Mouse (Mus musculus) embryonic fibroblast, embryonic 13.5 days (primary cell): ENCODE data around the gene Dlat.

Experiments
- CTCF ChIP-seq: IDR thresholded peaks from 2 replicates; pipeline ENCODE4 v1.5.1; 2011; ENCODE audit warnings: mild to moderate bottlenecking, control low read depth, low read length, moderate library complexity, borderline replicate concordance; ENCODE audit not compliant: insufficient read depth
- POLR2A ChIP-seq: IDR thresholded peaks from 2 replicates; pipeline ENCODE4 v1.6.1; 2011; ENCODE audit warnings: low read depth, mild to moderate bottlenecking, control low read depth, low read length, moderate library complexity

- TF ChIP-seq CTCF (no peak), POLR2A (no peak)
These were observed 41.7 kb downstream of the Dlat start for GRCm38 (mm10) chr9:50617794-50618330.
